Mouse (Mus musculus) cerebellum, adult 11-12 months (tissue): Measurements from ENCODE around the gene Nexn.
"Not testable (repeated sequence)": the region's sequence is repeated elsewhere in the genome, so short reads cannot be mapped to it uniquely, and the experiment has no call there.

Source experiments
- DNase-seq: peaks from one replicate; pipeline ENCODE4 v3.0.0; 2022

The Nexn gene

DNA sequence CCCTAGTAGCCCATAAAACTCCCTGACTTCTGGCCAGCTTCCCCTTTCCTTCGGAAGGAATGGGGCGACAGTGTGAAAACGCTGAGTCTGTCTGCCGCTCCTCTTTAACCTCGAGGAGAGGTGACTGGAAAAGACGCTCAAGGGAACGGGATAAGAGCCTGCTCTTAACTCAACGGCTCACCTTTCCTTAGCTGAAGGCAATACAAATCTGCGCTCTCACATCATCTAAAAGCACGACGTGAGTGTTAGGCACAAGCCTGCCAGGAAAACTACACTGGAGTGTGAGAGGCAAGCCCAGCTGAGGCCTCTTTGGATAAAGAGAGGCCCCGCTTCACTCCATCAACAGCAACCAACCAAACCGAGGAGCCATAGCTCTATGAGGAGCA lies at the start of gene Nexn:
Nexn (minus strand) TSS at position 315 of the 386 bp plus-strand sequence.
- no peak for DNase-seq

GRCm38 (mm10) chr3:152315613-152316012 lies 49.5 kb upstream of the Nexn start:
- DNase-seq = peak; percentile 55

- not testable (repeated sequence) for DNase-seq
These were observed 48.5 kb upstream of the Nexn start for GRCm38 (mm10) chr3:152314666-152315065.

- no peak for DNase-seq
These were observed 43.1 kb upstream of the Nexn start for GRCm38 (mm10) chr3:152309250-152309645.

DNA sequence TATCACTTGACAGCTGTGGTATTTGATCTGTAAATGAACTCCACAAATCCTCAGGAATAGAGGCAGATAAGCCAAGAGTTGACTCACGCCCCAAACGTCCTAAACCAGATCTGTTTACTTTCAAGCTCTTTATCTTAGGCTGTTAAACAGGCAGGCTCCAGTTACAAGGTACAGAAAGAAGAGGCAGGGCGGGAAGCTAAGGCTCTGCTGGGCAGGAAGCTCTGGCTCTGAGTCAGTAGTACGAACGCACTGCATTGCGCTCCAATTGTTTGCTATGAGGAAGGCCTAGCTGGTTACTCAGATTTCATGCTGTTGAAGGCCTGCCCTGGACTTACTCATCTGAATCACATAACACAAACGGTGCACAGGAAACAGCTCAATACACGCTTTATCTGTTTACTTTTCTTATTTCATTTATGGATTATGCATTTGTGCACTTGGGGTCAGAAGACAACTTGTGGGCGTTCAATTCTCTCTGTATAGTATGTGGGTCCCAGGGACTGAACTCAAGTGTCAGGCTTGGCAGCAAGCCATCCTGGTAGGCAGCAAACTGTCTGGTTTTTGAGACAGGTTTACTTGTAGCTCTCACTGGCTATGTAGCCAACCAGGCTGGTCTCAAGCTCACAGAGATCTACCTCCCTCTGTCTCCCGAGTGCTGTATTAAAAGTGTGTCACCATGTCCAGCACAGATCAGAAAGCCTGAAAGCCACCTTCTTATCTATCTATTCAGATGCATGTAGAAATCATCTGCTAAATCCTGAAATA lies 42.5 kb upstream of the Nexn start:
- no peak for DNase-seq

DNA sequence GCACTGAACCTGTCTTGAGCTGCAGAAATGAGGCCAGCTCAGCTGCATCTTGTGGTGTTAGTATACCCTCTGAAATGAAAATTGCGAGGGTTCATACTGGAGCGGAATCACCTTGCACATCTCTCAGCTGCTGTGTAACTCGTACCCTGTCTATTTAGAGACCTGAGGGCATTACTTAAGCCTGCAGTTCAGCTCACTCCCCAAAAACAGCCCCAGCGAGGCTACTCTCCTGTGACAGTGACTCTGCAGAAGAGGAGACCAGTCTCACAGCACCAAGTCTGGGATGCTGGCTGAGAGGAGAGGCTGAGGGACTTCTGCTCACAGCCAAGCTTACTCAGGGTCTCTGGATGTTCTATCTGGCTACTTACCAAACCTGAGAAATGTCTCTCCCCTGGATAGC lies 39.8 kb upstream of the Nexn start:
- DNase-seq = no peak

DNA sequence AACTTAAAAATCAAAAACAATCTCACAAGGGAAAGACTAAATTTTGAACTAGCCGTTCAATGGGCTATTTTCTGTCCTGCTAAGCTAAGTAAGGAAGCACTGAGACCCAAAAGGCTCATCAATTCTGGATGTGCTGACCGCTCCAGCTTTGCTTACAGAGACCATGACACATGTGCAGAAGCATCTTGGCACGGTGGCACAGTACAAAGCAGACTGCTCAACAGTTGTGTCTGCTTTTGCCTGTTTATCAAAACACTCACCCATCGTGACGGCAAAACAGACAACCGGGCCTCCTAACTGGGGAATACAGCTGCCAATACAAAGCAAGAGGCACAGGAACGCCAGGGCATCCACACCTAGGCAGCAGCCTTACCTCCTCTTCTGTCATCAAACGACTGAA lies 38.9 kb upstream of the Nexn start:
- no peak for DNase-seq

DNA sequence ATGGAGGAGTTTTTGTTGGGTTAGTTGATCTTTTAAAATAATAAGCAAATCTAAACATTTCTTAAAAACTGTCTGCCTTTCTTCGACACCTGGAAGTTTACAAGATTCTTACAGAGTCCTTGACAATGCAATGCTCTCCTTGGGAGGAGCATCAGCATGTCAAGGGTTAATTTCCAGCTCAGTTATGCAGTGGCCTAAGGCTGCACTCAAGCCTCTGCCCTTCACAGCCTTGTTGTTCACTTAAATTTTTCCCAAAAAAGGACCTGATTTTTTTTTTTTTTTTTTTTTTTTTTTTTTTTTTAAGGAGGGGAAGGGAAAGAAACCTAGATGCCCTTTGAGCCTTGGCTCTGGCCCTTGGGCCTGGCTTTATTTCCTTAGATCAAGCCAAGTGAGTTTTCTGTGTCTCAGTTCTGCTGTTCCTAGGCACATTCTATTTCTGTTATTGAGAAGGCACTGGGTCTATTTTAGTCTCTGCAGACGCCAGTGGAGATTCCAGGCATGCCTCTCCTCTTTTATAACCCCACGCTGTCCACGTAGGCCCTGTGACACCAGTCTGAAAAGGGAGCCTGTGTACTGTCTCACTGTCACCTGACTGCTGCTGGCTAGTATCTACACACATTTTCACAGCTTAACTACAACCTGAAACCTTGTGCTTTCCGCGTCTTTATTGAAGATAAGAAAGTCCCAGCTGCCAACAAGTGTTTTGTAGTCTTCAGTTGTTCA lies 38.1 kb upstream of the Nexn start:
- no peak for DNase-seq

DNA sequence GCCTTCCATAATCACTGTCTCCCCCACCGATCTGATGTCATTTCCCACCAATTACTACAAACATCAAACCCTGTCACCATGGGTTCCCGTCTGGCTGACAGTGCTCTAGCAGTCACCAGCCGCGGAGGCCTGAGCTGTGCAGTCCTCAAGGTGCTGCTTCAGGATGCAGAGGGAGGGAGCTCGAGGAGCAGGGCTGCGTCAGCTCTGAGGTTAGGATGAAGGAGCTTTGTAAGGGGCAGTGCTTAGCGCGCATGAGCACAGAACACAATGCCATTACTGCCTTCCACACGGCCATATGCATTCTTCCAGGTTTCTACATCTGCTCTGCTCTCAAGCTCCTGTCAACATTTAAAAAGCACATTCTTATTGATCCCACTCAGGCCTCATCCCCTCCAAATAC lies 36.8 kb upstream of the Nexn start:
- DNase-seq = no peak

- no peak for DNase-seq
These were observed 34.5 kb upstream of the Nexn start for GRCm38 (mm10) chr3:152300376-152301337.

DNA sequence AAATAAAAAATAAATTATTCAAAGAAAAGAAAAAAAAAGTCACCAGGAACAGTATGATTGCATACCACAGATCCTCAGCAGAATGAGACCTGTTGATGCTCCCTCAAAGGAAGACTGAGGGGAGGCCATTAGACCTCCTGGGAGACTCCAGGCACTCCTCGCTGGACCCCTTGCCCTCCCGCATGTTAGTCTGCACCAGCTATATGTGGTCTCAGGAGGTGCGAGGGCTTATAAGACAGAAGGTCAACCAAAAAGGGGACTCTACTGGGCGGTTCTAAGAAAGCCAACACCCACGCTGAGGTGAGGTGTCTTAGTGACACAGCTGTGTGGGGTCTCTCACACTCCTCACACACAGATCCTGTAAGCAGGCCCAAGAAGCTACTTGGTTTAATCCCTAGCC lies 29.7 kb upstream of the Nexn start:
- DNase-seq = no peak

- no peak for DNase-seq
These were observed 28.2 kb upstream of the Nexn start for GRCm38 (mm10) chr3:152294400-152294799.

- DNase-seq = no peak
These were observed 27.5 kb upstream of the Nexn start for GRCm38 (mm10) chr3:152293530-152294181.

GRCm38 (mm10) chr3:152291895-152292294 lies 25.7 kb upstream of the Nexn start:
- DNase-seq = no peak

GRCm38 (mm10) chr3:152290175-152290798 lies 24.1 kb upstream of the Nexn start:
- DNase-seq = peak; percentile 14

GRCm38 (mm10) chr3:152288740-152289139 lies 22.6 kb upstream of the Nexn start:
- DNase-seq = no peak

DNA sequence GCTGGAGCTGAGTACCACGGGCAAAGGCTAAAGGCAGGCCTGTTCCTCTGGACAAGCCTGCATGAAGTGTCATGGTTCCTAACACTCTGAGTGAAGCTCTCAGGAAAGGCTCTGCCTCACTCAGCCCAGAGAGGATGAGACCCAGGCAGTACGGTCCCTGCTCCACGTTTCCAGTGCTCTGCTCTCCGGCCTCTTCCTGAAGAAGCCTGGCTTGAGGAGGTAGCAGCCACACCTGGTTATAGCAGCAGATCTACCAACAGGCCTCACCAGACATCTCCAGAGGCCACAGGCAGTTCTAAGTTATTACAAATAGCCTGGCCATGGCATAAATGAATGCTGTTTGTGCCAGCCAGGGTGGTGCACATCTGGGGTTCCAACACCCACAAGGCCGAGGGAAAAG lies 22.1 kb upstream of the Nexn start:
- no peak for DNase-seq

DNA sequence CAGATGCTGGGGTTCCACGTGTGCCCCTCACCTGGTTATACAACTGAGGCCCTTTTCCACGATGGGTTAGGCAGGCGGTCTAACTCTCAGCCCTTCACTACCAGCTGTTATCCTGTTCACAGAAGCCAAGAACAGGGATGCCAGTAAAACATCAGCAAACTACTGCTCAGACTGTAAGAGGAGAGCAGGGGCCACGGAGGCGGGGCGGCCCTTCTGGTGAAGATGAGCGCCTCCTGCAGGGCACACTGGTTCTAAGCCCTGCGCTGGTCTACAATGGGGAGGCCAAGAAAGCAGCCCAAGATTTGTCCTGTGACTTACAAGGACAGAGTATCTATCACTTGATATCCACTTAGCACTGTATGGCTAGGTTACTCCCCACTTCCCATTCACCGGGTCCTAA lies 21.7 kb upstream of the Nexn start:
- no peak for DNase-seq

GRCm38 (mm10) chr3:152284759-152285158 lies 18.6 kb upstream of the Nexn start:
- no peak for DNase-seq

DNA sequence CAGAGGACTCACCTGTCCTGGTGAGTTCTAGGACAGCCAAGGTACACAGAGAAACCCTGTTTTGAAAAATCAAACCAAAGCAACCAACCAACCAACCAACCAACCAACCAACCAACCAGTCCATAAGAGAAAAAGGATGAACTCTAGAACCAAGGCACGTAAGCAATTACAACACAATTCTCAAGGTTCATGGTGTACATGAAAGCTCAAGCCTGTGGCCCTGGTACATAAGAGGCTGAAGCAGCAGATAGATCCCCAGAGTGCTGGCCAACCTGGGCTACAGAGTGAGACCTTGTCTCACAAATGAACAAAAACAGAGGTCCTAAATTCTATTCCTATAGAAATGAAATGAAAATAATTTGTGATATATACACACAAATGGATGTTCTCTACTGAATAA lies 18.2 kb upstream of the Nexn start:
- no peak for DNase-seq

DNA sequence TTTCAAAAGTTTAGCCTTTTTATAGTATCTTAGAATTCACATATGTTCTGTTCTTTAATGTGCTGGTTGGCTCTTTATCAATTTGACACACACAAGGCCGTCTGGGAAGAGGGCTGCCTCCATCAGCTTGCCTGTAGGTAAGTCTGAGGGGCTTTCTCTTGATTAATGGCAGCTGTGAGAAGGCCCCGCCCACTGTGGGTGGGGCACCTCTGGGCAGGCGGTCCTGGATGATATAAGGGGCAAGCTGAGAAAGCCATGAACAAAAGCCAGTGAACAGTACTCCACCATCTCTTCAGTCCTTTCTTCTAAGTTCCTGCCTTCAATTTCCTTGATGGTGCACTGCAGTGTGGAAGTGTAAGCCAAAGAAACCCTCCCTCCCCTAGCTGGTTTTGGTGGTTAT lies 16.0 kb upstream of the Nexn start:
- no peak for DNase-seq

- no peak for DNase-seq
These were observed 12.3 kb upstream of the Nexn start for GRCm38 (mm10) chr3:152278431-152278830.
